Mouse (Mus musculus): ENCODE data around the gene 9130230L23Rik. TPM values are rescaled to one million over a fixed set of nuclear protein-coding genes. Genes with fewer than 3 reads are reported as not detected.

Gene 9130230L23Rik
- total RNA-seq, 2 experiments from 2014 or later, result not detected

- TF ChIP-seq CTCF (IDR thresholded peaks at IDR 0.05), result no peak
- intact Hi-C loops (cut with DNase I), result no loop called here
- DNase-seq (ENCODE audit: extremely low spot score in 1 of 2, low spot score in 2 of 2), result no peak
- no peak overlapping the region for H3K27ac ChIP-seq
- no peak overlapping the region for H3K4me3 ChIP-seq
Observed at GRCm38 (mm10) chr5:66032826-66033225, 28.7 kb upstream of the 9130230L23Rik start.

GRCm38 (mm10) chr5:66031699-66032098 is 27.6 kb upstream of the 9130230L23Rik start:
- DNase-seq (ENCODE audit: extremely low spot score in 1 of 2, low spot score in 2 of 2), result no peak
- H3K27ac ChIP-seq, result no peak overlapping the region
- no peak overlapping the region for H3K4me3 ChIP-seq
- no peak for TF ChIP-seq CTCF (IDR thresholded peaks at IDR 0.05)
- intact Hi-C loops (cut with DNase I), result no loop called here

- H3K4me3 ChIP-seq, result no peak overlapping the region
- no peak overlapping the region for H3K27ac ChIP-seq
- DNase-seq (ENCODE audit: extremely low spot score in 1 of 2, low spot score in 2 of 2), result no peak
- intact Hi-C loops (cut with DNase I), result no loop called here
- TF ChIP-seq CTCF (IDR thresholded peaks at IDR 0.05), result no peak
Observed at GRCm38 (mm10) chr5:66028232-66028631, 24.1 kb upstream of the 9130230L23Rik start.

- H3K27ac ChIP-seq, result no peak overlapping the region
- no peak for DNase-seq (ENCODE audit: extremely low spot score in 1 of 2, low spot score in 2 of 2)
- H3K4me3 ChIP-seq, result no peak overlapping the region
- no peak for TF ChIP-seq CTCF (IDR thresholded peaks at IDR 0.05)
- intact Hi-C loops (cut with DNase I), result no loop called here
Observed at GRCm38 (mm10) chr5:66027206-66027605, 23.1 kb upstream of the 9130230L23Rik start.

GRCm38 (mm10) chr5:66026796-66027195 is 22.7 kb upstream of the 9130230L23Rik start:
- TF ChIP-seq CTCF (IDR thresholded peaks at IDR 0.05), result no peak
- intact Hi-C loops (cut with DNase I), result no loop called here
- Histone ChIP-seq H3K27ac (no peak overlapping the region), H3K4me3 (no peak overlapping the region)
- no peak for DNase-seq (ENCODE audit: extremely low spot score in 1 of 2, low spot score in 2 of 2)

- DNase-seq (ENCODE audit: extremely low spot score in 1 of 2, low spot score in 2 of 2), result no peak
- Histone ChIP-seq H3K27ac (no peak overlapping the region), H3K4me3 (no peak overlapping the region)
- intact Hi-C loops (cut with DNase I), result no loop called here
- no peak for TF ChIP-seq CTCF (IDR thresholded peaks at IDR 0.05)
Observed at GRCm38 (mm10) chr5:66015449-66015961, 11.4 kb upstream of the 9130230L23Rik start.

GRCm38 (mm10) chr5:66014437-66014836 is 10.4 kb upstream of the 9130230L23Rik start:
- intact Hi-C loops (cut with DNase I), result no loop called here
- Histone ChIP-seq H3K27ac (no peak overlapping the region), H3K4me3 (no peak overlapping the region)
- no peak for DNase-seq (ENCODE audit: extremely low spot score in 1 of 2, low spot score in 2 of 2)
- no peak for TF ChIP-seq CTCF (IDR thresholded peaks at IDR 0.05)

GRCm38 (mm10) chr5:66013999-66014398 is 9.9 kb upstream of the 9130230L23Rik start:
- Histone ChIP-seq H3K27ac (no peak overlapping the region), H3K4me3 (no peak overlapping the region)
- intact Hi-C loops (cut with DNase I), result no loop called here
- no peak for TF ChIP-seq CTCF (IDR thresholded peaks at IDR 0.05)
- no peak for DNase-seq (ENCODE audit: extremely low spot score in 1 of 2, low spot score in 2 of 2)

GRCm38 (mm10) chr5:66008245-66008967 is 4.3 kb upstream of the 9130230L23Rik start:
- H3K27ac ChIP-seq, result no peak overlapping the region
- no peak for DNase-seq (ENCODE audit: extremely low spot score in 1 of 2, low spot score in 2 of 2)
- no peak for TF ChIP-seq CTCF (IDR thresholded peaks at IDR 0.05)
- H3K4me3 ChIP-seq, result no peak overlapping the region
- intact Hi-C loops (cut with DNase I), result no loop called here

GRCm38 (mm10) chr5:66005041-66005678 is 1.1 kb upstream of the 9130230L23Rik start:
- no peak overlapping the region for H3K4me3 ChIP-seq
- no peak for DNase-seq (ENCODE audit: extremely low spot score in 1 of 2, low spot score in 2 of 2)
- intact Hi-C loops (cut with DNase I), result no loop called here
- no peak overlapping the region for H3K27ac ChIP-seq
- no peak for TF ChIP-seq CTCF (IDR thresholded peaks at IDR 0.05)

GRCm38 (mm10) chr5:66001232-66001631 is 2.9 kb downstream of the 9130230L23Rik start:
- no peak overlapping the region for H3K4me3 ChIP-seq
- no peak overlapping the region for H3K27ac ChIP-seq
- TF ChIP-seq CTCF (IDR thresholded peaks at IDR 0.05), result no peak
- intact Hi-C loops (cut with DNase I), result no loop called here
- DNase-seq (ENCODE audit: extremely low spot score in 1 of 2, low spot score in 2 of 2), result no peak

- TF ChIP-seq CTCF (IDR thresholded peaks at IDR 0.05), result no peak
- DNase-seq (ENCODE audit: extremely low spot score in 1 of 2, low spot score in 2 of 2), result no peak
- Histone ChIP-seq H3K4me3 (no peak overlapping the region), H3K27ac (no peak overlapping the region)
- intact Hi-C loops (cut with DNase I), result no loop called here
Observed at GRCm38 (mm10) chr5:66000567-66001125, 3.4 kb downstream of the 9130230L23Rik start.

All from left cerebral cortex, adult 2 months (tissue).